Mouse (Mus musculus): Measurements from ENCODE around the gene Gnai2.
A peak's percentile ranks its signal among the peaks of the same experiment; 100 is the strongest.
"Not testable (repeated sequence)": the region's sequence is repeated elsewhere in the genome, so short reads cannot be mapped to it uniquely, and the experiment has no call there.

Gene Gnai2

GRCm38 (mm10) chr9:107586974-107587832, 48.0 kb downstream of the Gnai2 start, which contains the start of gene Ifrd2:
Ifrd2 (plus strand) TSS chr9:107587642.
- DNase-seq: peak; percentile 99

DNA sequence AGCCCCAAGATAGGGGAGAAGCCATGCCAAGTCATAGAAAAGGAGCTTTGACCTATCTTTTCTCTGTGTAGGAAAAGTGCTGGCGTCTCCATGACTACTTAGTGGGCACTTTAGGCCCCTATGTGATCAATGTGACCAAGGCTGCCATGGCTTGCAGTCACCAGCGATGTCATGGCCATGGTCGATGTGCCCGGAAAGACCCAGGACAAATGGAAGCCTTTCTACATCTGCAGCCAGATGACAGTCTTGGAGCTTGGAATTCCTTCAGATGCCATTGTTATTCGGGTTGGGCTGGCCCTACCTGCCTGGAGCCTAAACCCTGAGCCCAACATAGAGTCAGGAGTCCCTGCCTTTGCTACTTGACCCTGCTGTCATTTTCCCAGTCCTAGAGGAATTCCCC, 48.7 kb downstream of the Gnai2 start:
- no peak for DNase-seq

DNA sequence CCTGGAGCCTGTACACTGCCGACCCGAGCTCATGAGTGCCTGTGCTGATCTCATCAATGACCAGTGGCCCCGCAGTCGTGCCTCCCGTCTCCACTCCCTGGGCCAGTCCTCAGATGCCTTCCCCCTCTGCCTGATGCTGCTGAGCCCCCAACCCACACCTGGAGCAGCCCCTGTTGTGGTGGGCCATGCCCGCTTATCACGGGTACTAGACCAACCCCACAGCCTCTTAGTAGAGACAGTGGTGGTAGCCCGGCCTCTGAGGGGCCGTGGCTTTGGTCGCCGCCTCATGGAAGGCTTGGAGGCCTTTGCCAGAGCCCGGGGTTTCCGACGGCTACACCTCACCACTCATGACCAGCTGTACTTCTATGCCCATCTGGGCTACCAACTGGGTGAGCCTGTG, 52.0 kb downstream of the Gnai2 start:
- no peak for DNase-seq

GRCm38 (mm10) chr9:107582509-107583062, 52.6 kb downstream of the Gnai2 start:
- no peak for DNase-seq

DNA sequence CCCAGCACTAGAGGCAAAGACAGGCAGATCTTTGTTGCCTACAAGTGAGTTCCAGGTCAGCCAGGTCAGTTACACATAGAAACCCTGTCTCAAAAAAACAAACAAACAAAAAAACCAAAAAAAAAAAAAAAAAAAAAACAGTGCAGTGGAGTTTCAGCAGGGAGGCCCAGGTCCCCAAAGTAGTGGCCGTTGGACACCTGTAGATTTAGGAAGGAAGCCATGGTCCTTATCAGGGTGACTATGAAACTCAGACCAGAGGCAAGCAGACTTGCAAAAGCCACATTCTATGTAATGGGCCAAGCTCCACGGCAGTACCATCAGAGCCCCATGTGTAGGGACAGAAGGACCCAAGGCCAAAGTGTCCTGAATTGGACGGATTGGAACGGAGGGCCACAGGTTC, 53.6 kb downstream of the Gnai2 start:
- DNase-seq: no peak

DNA sequence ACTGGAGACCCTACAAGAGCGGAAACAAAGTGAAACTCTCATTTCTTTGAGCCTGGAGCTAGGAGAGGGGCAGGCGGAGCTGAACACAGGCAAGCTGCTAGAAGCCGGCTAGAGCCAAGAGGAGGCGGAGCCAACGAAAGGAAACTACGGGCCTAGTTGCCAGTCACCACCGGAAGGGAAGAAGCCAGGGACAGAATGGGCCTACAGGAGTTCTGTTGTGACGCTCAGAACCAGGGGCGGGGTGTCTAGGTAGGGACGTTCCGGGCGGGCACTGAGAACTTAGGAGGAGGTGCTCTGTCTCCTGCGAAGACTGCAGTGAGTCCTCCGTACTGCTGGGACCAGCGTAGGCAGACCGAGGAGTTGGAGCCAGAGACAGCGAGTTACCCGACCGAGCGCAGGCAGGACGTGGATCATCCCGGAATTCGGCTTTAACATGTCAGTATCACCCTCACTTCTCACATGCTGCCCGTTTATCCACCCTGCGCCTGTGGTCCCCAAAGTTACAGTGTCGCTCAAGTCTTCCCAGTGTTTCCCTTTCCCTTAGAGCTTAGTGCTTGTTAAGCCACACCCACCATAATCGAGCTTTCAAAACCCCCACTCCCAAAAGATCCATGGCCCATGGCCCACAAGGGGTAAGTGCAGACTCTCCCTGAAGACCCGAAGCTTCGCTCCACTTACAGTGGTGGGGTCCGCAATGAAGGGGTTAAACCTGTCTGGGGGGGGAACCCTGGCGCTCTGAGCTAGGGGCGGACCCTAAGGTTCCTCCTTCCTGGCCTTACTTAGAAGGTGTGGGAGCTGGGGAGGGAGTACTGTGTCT, 54.5 kb downstream of the Gnai2 start, which contains the start of gene Hyal3:
Hyal3 (plus strand) TSS at position 318 of the 817 bp plus-strand sequence.
- peak; percentile 95 for DNase-seq

DNA sequence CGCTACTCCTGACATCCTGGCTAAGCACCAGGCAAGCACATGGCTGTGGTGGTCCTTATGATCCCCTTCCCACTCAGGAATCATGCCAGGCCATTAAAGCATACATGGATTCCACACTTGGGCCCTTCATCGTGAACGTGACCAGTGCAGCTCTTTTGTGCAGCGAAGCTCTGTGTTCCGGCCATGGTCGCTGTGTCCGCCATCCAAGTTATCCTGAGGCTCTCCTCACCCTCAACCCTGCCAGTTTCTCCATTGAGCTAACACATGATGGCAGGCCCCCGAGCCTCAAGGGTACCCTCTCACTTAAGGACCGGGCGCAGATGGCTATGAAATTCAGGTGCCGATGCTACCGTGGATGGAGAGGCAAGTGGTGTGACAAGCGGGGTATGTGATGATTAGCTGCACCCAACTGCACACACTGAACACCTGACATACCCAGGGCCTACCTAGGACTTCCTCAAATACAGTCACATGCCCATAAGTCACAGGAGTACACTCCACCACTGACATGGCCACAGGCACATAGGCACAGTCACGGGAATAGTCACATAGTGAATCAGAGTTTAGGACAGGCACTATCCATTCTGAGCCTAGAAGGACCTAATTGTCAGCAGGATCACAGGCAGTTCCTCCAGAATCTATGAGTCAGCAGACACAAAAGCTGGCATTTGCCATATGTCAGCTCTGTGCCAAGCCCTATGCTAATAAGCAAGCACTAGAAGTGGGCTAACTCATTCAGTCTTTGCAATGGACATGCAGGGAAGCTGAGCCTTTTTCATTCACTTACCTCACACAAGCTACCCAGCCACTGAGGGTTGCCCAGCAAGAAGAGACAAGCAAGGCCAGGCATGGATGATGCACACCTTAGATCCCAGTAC, 55.9 kb downstream of the Gnai2 start:
- no peak for DNase-seq

DNA sequence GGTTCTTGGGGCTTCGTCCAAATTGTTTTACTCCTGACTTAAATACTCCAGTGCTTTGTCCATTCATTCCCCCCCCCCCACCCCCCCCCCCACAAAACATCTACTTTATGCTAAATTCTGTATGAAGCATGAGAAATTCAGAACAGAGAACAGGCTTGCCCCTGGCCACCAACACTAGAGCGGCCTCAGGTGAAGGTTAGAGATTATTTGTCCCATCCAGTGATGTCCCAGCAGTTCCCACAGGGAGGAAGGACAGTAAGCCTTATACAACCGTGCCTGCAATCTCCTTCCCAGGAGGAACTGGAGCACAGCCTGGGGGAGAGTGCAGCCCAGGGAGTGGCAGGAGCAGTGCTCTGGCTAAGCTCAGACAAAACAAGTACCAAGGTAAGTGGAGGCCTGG, 56.6 kb downstream of the Gnai2 start, which contains the start of gene Naa80:
Naa80 (plus strand) TSS at position 301 of the 400 bp plus-strand sequence.
- no peak for DNase-seq

DNA sequence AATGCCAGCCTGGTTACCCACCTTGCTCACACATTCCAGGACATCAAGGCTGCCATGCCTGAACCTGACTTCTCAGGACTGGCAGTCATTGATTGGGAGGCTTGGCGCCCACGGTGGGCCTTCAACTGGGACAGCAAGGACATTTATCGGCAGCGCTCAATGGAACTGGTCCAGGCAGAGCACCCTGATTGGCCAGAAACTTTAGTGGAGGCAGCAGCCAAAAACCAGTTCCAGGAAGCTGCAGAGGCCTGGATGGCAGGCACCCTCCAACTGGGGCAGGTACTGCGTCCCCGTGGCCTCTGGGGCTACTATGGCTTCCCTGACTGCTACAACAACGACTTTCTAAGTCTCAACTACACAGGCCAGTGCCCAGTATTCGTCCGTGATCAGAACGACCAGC, 57.3 kb downstream of the Gnai2 start:
- DNase-seq: no peak

GRCm38 (mm10) chr9:107576357-107577107, 58.6 kb downstream of the Gnai2 start, which contains the start of gene Hyal1:
Hyal1 (plus strand) TSS chr9:107576927.
- peak; percentile 90 for DNase-seq

DNA sequence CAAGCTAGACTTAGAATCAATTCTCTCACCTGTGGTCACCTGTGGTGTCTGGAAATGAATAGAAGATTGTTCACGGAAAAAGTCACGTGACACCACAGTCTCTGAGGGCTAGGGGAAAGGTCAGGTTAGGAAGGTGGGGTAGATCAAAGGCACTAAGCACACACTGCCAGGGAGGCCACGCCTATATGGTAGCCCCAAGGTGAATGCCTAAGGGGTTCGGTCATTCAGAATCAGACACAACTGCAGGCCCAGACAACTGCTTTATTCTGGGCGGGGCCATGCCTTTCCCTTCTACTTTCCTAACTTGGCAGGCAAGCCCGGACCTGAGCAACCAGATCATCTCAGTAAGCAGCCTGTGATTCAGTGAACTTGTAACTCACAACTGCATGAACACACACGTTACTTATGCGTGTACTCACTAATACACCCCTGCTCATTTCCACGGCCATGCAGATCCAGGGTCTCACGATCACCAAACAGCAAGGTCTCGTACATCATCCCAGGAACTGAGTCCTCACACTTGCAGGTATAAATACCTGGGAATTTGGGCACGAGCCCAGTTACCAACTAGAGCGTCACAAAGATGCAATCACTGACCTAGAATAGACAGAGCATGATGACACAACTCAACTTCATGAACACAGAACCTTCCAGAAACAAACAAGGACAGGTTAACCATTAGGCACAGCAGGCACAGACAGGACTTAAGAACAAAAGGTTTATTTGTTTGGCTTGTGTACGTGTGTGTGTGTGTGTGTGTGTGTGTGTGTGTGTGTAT, 59.4 kb downstream of the Gnai2 start:
- no peak for DNase-seq

DNA sequence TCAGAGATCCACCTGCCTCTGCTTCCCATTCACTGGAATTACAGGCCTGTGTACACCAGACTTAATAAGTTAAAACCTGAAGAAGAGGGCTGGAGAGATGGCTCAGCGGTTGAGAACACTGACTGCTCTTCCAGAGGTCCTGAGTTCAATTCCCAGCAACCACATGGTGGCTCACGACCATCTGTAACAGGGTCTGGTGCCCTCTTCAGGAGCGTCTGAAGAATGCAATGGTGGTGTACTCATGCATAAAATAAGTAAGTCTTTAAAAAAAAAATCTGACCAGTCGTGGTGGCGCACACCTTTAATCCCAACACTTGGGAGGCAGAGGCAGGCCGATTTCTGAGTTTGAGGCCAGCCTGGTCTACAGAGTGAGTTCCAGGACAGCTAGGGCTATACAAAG, 61.4 kb downstream of the Gnai2 start:
- not testable (repeated sequence) for DNase-seq

- DNase-seq: no peak
These were observed 62.9 kb downstream of the Gnai2 start for GRCm38 (mm10) chr9:107572327-107572662.

DNA sequence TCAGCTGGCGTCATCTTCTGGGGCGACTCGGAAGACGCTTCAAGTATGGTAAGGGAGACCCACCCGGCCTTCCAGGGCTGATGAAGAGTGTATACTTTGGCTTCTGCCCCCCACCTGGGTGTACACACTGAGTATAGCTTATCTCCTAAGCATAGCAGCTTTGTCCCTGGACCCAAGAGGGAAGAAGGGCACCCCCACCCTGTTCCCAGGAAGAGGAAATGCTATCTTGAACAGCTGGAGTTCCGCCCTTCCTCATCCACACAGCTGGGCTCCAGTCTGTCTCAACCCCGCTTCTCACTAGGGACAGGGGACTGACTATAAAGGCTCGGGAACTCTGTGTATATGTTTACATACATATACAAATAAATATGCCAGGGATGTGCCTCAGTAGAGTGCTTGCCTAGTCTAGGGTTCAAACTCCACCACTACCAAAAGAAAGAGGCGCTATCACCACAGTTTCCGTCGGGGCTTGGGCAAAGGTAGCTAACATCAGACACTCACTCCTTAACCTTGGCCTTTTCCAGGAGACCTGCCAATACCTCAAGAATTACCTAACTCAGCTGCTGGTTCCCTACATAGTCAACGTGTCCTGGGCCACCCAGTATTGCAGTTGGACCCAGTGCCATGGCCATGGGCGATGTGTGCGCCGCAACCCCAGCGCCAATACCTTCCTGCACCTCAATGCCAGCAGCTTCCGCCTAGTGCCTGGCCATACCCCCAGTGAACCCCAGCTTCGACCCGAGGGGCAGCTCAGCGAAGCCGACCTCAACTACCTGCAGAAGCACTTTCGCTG, 63.4 kb downstream of the Gnai2 start:
- no peak for DNase-seq

- DNase-seq: no peak
These were observed 64.3 kb downstream of the Gnai2 start for GRCm38 (mm10) chr9:107570845-107571244.

- no peak for DNase-seq
These were observed 65.2 kb downstream of the Gnai2 start for GRCm38 (mm10) chr9:107570016-107570415.

- no peak for DNase-seq
These were observed 65.9 kb downstream of the Gnai2 start for GRCm38 (mm10) chr9:107569270-107569669.

DNA sequence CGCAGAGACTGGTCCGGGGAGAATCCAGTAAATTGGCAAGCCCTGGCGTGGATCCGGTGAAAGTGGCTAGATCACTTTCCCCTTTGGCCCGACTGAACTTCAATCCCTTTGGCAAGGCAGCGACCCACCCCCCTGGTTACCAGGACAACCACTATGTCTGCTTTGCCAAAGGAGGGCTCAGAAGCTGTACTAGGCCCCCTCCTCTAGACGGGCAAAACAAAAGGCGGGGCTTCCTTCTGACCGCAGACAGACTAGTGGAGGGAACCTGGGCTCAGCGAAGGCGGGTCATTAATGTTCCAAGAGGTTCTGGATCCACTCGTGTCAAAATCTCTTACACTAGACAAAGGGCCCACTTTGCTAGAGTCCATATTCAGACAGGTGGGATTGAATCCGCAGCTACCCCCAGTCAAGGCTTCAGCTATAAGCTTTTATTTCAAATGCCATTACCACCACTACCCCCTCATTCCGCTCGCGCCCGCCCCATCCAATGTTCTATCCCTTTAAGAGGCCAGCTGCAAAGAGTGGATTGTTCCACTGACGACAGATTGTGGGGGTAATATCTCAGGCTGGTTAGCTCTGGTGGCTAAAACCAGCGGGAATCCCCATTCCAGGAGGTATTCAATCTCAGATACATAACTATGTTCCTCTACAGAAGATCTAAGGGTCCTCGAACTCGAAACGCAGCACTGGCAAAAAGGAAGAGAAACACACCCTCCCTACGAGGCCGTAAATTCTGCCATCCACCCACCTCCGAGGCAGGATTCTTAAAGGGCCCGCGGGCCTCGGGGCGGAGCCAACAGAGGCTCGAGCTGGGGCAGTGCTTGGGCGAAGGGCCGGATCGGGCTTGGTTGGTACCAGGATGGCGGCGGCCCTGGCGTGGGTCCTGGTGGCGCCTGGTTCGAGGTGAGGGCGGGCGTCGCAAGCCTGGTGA, 66.6 kb downstream of the Gnai2 start:
- peak; percentile 92 for DNase-seq

Data from kidney, postnatal 14 days (tissue).